Mouse (Mus musculus) ES-Bruce4 (cell line): ENCODE results near the gene Dock7.

Experiments used
- CTCF ChIP-seq: IDR thresholded peaks from one replicate; pipeline ENCODE4 v1.8.1; 2011; ENCODE audit warnings: low read depth, low read length
- EP300 ChIP-seq: IDR thresholded peaks from 2 replicates; pipeline ENCODE4 v1.6.1; 2011; ENCODE audit warnings: low read depth, low read length; ENCODE audit not compliant: insufficient read depth
- POLR2A ChIP-seq: IDR thresholded peaks from one replicate; pipeline ENCODE4 v1.8.1; 2011; ENCODE audit warnings: low read length; ENCODE audit not compliant: insufficient read depth

- TF ChIP-seq CTCF (no peak), POLR2A (no peak), EP300 (no peak)
These were observed 170.2 kb downstream of the Dock7 start for GRCm38 (mm10) chr4:98950563-98950962.
